Mouse (Mus musculus) kidney, postnatal 0 days (tissue): Measurements from ENCODE around the gene Plcg2. TPM values are rescaled to one million over a fixed set of nuclear protein-coding genes. Genes with fewer than 3 reads are reported as not detected.

ENCODE experiments used
- ATAC-seq: fragments of 200-750 bp; cut with Nextera tagmentation; replicated peaks from 2 replicates; pipeline ENCODE4 v1.8.0; 2017; ENCODE audit warnings: low read depth, moderate number of reproducible peaks, moderate TSS enrichment, moderate library complexity; ENCODE audit not compliant: low FRiP score
- DNase-seq: peaks from one replicate; pipeline ENCODE4 v3.0.0-alpha.2; 2016; ENCODE audit warnings: low spot score
- H3K27ac ChIP-seq: fragments of 300-500 bp; sonication (generic); 2 replicates; pipeline ENCODE4 v1.5.1; 2014; ENCODE audit warnings: mild to moderate bottlenecking
- H3K27me3 ChIP-seq: fragments of 300-500 bp; sonication (generic); 2 replicates; pipeline ENCODE4 v1.6.1; 2014; ENCODE audit warnings: low read length, mixed read lengths; ENCODE audit not compliant: insufficient read depth
- H3K36me3 ChIP-seq: fragments of 300-500 bp; sonication (generic); 2 replicates; pipeline ENCODE4 v1.6.1; 2014; ENCODE audit warnings: low read length, mixed read lengths; ENCODE audit not compliant: insufficient read depth
- H3K4me1 ChIP-seq: fragments of 300-500 bp; sonication (generic); replicated peaks from 2 replicates; pipeline ENCODE4 v1.6.1; 2014; ENCODE audit warnings: antibody characterized with exemption, low read length, mixed read lengths; ENCODE audit not compliant: insufficient read depth
- H3K4me2 ChIP-seq: fragments of 300-500 bp; sonication (generic); 2 replicates; pipeline ENCODE4 v1.6.1; 2014; ENCODE audit warnings: mild to moderate bottlenecking, low read length, moderate library complexity, mixed read lengths
- H3K4me3 ChIP-seq: fragments of 300-500 bp; sonication (generic); replicated peaks from 2 replicates; pipeline ENCODE4 v1.5.1; 2014; ENCODE audit warnings: low read depth, low read length
- H3K9ac ChIP-seq: fragments of 300-500 bp; sonication (generic); 2 replicates; pipeline ENCODE4 v1.6.1; 2014; ENCODE audit warnings: low read depth, low read length
- H3K9me3 ChIP-seq: fragments of 300-500 bp; sonication (generic); replicated peaks from 2 replicates; pipeline ENCODE4 v1.6.1; 2016; ENCODE audit warnings: low read length, inconsistent platforms, mixed read lengths
- CTCF ChIP-seq: IDR thresholded peaks from 2 replicates; pipeline ENCODE4 v1.5.1; 2016; ENCODE audit warnings: antibody characterized with exemption, low read depth, mild to moderate bottlenecking, moderate library complexity
- WGBS: fragments of 180-500 bp; shearing (Covaris S2); extraction: QIAGEN DNeasy Blood & Tissue Kit; methylation state at CpG from one replicate; pipeline ENCODE4 v1.1.7; 2014; 5-methylcytosine and 5-hydroxymethylcytosine counted together
- polyA plus RNA-seq: library from polyadenylated mRNA; unstranded; fragments of >200 nt; fragmentation: Nextera tagmentation; extraction: Ambion mirVana; gene quantifications from 2 replicates; pipeline ENCODE4 v1.2.1, GENCODE M21; 2015

Plcg2 gene
- polyA plus RNA-seq, 1 experiment from 2014 or later: 7.3 TPM

DNA sequence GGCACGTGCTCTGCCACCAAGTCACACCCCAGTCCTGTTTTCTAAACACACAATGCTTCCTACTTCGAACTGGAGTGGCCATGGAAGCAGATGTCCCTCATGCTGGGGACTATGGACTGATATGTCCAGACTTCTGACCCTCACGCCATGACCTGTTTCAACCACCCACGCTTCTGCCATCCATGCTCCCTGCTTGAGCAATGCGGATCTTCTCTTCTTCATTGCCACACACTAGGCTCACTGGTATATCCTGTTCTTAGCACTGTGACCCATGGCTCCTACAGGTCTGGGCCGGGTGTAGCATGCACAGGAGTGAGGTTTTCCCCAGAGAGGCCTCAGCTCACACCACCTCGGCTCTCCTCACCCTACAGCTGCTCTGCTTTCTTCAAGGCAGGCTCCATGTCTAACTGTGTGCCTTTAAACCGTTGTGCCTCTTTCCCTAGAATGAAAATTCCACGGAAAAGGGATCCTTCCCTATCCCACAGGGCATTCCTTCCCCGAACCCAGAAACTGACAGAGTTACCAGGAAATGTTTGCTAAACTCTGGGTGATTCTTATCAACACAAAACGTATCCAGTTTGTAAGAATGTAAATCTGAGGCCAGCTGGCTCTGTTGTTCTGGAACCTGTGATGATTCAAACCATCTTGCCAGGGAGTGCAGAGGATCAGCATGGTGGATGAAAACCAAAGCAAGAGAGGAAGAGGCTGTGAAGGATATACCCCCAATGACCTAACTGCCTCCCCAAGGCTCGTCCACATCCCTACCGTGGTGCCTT is 169.4 kb downstream of the Plcg2 start:
- Histone ChIP-seq H3K36me3 (no peaks in the 10 kb centered on the region), H3K27ac (no peak overlapping the region; the same call in 1 of the 2 replicates), H3K27me3 (no peaks in the 10 kb centered on the region), H3K4me2 (no peak overlapping the region), H3K9ac (no peak overlapping the region), H3K9me3 (no peaks in the 10 kb centered on the region), H3K4me3 (no peak overlapping the region), H3K4me1 (no peaks in the 10 kb centered on the region)
- no peak for TF ChIP-seq CTCF
- WGBS: 74% methylated on average over 13 of the region's 13 CpGs
- DNase-seq (no peak), ATAC-seq (no peak)

GRCm38 (mm10) chr8:117670461-117670860 is 172.4 kb downstream of the Plcg2 start:
- Histone ChIP-seq H3K27ac (no peak overlapping the region), H3K36me3 (no peaks in the 10 kb centered on the region), H3K4me2 (peak overlapping the region; percentile 24; the same call in 1 of the 2 replicates), H3K9me3 (no peaks in the 10 kb centered on the region), H3K9ac (no peak overlapping the region), H3K27me3 (no peaks in the 10 kb centered on the region), H3K4me3 (no peak overlapping the region), H3K4me1 (no peaks in the 10 kb centered on the region)
- 2% methylated on average over 11 of the region's 11 CpGs for WGBS
- no peak for TF ChIP-seq CTCF
- no peak for ATAC-seq
- DNase-seq: peak; percentile 30

- H3K9me3 ChIP-seq: no peaks in the 10 kb centered on the region
- H3K36me3 ChIP-seq: no peaks in the 10 kb centered on the region
- no peaks in the 10 kb centered on the region for H3K27me3 ChIP-seq
- no peak for TF ChIP-seq CTCF
- 86% methylated on average over 3 of the region's 3 CpGs for WGBS
- ATAC-seq: no peak
- no peak overlapping the region for H3K4me3 ChIP-seq
- no peak for DNase-seq
- no peak overlapping the region for H3K9ac ChIP-seq
- H3K4me1 ChIP-seq: no peaks in the 10 kb centered on the region
- H3K27ac ChIP-seq: no peak overlapping the region
- 0 out of 2 replicates have a peak overlapping the region, but pooled peaks have one; percentile 94 for H3K4me2 ChIP-seq
Measured at GRCm38 (mm10) chr8:117672558-117672957, 174.5 kb downstream of the Plcg2 start.

DNA sequence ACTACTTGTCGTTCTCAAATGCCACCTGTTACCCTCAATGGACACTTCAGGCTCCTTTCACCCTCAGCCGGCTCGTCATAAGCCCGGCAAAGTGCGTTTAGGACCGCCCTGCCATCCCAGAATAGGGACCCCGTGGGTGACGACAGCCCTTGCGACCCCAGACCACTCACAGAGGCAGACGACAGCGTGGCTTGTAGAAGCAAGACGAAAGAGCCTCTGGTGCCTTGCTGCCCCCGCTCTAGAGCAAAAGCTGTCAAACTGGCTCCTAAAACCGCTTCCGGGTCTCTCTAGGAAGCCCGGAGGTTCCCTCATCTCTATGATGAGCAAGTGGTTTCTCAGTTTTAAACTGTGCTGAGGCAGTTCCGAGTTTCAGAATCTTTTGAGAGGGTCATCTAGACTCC is 175.3 kb downstream of the Plcg2 start, which contains the start of gene Sdr42e1:
Sdr42e1 (minus strand) TSS at position 260 of the 401 bp plus-strand sequence.
- TF ChIP-seq CTCF: no peak
- no peaks in the 10 kb centered on the region for H3K27me3 ChIP-seq
- peak within 1 kb of the TSS; percentile 48 for H3K4me3 ChIP-seq
- H3K9ac ChIP-seq: peak within 1 kb of the TSS; percentile 61
- H3K36me3 ChIP-seq: no peaks in the 10 kb centered on the region
- 7% methylated on average over 17 of the region's 17 CpGs for WGBS
- DNase-seq: peak; percentile 74
- H3K4me2 ChIP-seq: peak within 1 kb of the TSS; percentile 94
- H3K9me3 ChIP-seq: no peaks in the 10 kb centered on the region
- no peak within 1 kb of the TSS; the same call in 1 of the 2 replicates for H3K27ac ChIP-seq
- no peak for ATAC-seq
- H3K4me1 ChIP-seq: no peaks in the 10 kb centered on the region

- Histone ChIP-seq H3K4me1 (no peaks in the 10 kb centered on the region), H3K4me2 (no peak overlapping the region), H3K27ac (no peak overlapping the region), H3K9ac (no peak overlapping the region), H3K36me3 (no peaks in the 10 kb centered on the region), H3K27me3 (no peaks in the 10 kb centered on the region), H3K9me3 (no peaks in the 10 kb centered on the region), H3K4me3 (no peak overlapping the region)
- no peak for DNase-seq
- WGBS: 73% methylated on average over 5 of the region's 5 CpGs
- TF ChIP-seq CTCF: no peak
- no peak for ATAC-seq
Measured at GRCm38 (mm10) chr8:117675171-117675570, 177.1 kb downstream of the Plcg2 start.

DNA sequence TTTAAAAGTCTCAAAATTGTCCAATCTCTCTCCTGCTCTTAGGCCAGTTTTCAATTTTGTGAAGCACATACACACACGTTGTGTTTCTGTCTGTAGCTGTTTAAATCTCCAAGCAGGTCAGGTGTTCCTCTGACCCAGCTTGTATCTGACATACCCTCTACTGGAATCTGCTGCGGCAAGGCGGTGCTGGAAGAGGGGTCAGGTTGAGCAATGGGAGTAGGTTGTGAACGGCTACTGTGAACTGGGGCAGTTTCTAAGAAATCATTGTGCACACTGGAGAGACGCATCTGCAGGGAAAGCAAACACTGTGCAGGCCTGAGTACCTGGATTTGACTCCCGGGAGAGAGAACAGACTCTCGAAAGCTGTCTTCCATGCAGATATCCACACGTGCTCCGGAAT is 178.4 kb downstream of the Plcg2 start:
- ATAC-seq: no peak
- 67% methylated on average over 9 of the region's 9 CpGs for WGBS

More for the DNA sequence above, 178.4 kb downstream of the Plcg2 start:
- no peak overlapping the region for H3K4me3 ChIP-seq
- no peaks in the 10 kb centered on the region for H3K36me3 ChIP-seq
- H3K9ac ChIP-seq: no peak overlapping the region
- H3K27ac ChIP-seq: no peak overlapping the region
- H3K4me1 ChIP-seq: no peaks in the 10 kb centered on the region
- no peaks in the 10 kb centered on the region for H3K9me3 ChIP-seq
- no peak for TF ChIP-seq CTCF
- DNase-seq: no peak
- H3K27me3 ChIP-seq: no peaks in the 10 kb centered on the region
- no peak overlapping the region for H3K4me2 ChIP-seq
